Comparison of ENCODE assay signal across 13 mouse cellular contexts in the genomic region with DNA sequence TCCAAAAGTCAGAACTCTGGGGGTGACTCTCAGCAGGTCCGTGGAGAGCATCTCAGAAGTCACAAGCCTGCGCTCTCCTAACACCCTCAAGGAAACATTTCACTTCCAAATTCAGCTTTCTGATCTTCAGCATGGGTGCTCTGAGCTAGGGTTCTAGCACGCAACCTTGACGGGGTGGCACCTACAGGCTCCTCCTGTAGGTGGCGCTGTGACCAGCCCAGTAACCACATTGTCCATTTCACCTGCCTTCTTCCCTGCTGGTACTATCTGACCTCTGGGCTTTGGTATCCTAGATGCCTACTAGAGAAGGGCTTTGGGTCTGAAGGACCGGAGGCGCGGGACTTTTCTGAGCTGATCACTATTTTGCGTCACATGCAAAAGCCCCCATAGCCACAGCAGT.
A peak's percentile ranks its signal among the peaks of the same experiment; 100 is the strongest.
DNase-seq lines count a peak whose midpoint lies in the region; ATAC-seq and TF ChIP-seq lines count a peak whose summit lies in the region.
"Had no signal": no experiment of that assay in that cellular context is flagged by ENCODE, and none has a peak within 500 bp of the region (broad histone marks: within the 10 kb centered on the region; RNA-seq: fewer than 3 reads in every experiment).

No protein-coding gene starts in this region.

- no peaks in the 10 kb centered on the region for H3K36me3 ChIP-seq in kidney, adult 2 months (ENCODE audit: control insufficient read depth, insufficient read depth, low read length)
- H3K36me3 ChIP-seq in thymus, adult 2 months (ENCODE audit: control insufficient read depth, insufficient read depth, low read length) = no peaks in the 10 kb centered on the region

- H3K4me1 ChIP-seq in kidney, adult 2 months (ENCODE audit: control insufficient read depth, insufficient read depth, low read length) = 0 out of 2 replicates have a peak, but pooled peaks cover 4% of the 10 kb centered on the region
- peaks cover 46% of the 10 kb centered on the region for H3K4me1 ChIP-seq in thymus, adult 2 months (replicated peaks; ENCODE audit: control insufficient read depth, insufficient read depth, low read length)

- 89% methylated on average over 9 of the region's 9 CpGs for WGBS in kidney, adult 2 months
- 88% methylated on average over 9 of the region's 9 CpGs for WGBS in thymus, adult 2 months

- no peak for TF ChIP-seq POLR2A in kidney, adult 2 months (IDR thresholded peaks at IDR 0.05; ENCODE audit: low read depth, low read length)
- TF ChIP-seq POLR2A in thymus, adult 2 months (IDR thresholded peaks at IDR 0.05; ENCODE audit: control insufficient read depth, extremely low read depth, insufficient read depth, low read length, poor library complexity) = no peak
- TF ChIP-seq POLR2A in brain, embryonic 14.5 days (IDR thresholded peaks at IDR 0.05; ENCODE audit: borderline replicate concordance, extremely low read depth, insufficient read depth, insufficient read length, poor library complexity, severe bottlenecking) = no peak

- no peak overlapping the region for H3K27ac ChIP-seq in kidney, adult 2 months (ENCODE audit: insufficient read depth, low read depth, low read length)
- H3K27ac ChIP-seq in thymus, adult 2 months (ENCODE audit: control insufficient read depth, insufficient read depth, low read length) = no peak overlapping the region

- H3K4me3 ChIP-seq in kidney, adult 2 months (ENCODE audit: insufficient read depth, low read depth, low read length) = no peak overlapping the region
- no peak overlapping the region for H3K4me3 ChIP-seq in thymus, adult 2 months (ENCODE audit: control insufficient read depth, insufficient read depth, low read length)
- H3K4me3 ChIP-seq: erythroblast, embryonic 14.5 days had no signal

- no peaks in the 10 kb centered on the region for H3K27me3 ChIP-seq in kidney, adult 2 months (replicated peaks; ENCODE audit: control insufficient read depth, insufficient read depth, low read length)
- no peaks in the 10 kb centered on the region for H3K27me3 ChIP-seq in thymus, adult 2 months (ENCODE audit: control insufficient read depth, insufficient read depth, low read length)

- TF ChIP-seq CTCF in kidney, adult 2 months (conservative IDR thresholded peaks at IDR 0.05; ENCODE audit: insufficient read depth, insufficient read length, low read depth, low read length) = 0 out of 2 replicates have a peak, but pooled peaks have one; percentile 20
- peak; percentile 79; the same call in 1 of the 2 replicates for TF ChIP-seq CTCF in thymus, adult 2 months (IDR thresholded peaks at IDR 0.05; ENCODE audit: borderline replicate concordance, control insufficient read depth, extremely low read depth, insufficient read depth, low read length, poor library complexity)
- peak; percentile 50; the same call in 1 of the 2 replicates for TF ChIP-seq CTCF in brain, embryonic 14.5 days (IDR thresholded peaks at IDR 0.05; ENCODE audit: borderline replicate concordance, extremely low read depth, insufficient read depth, insufficient read length)

- DNase-seq in kidney, adult 2 months = no peak
- no peak for DNase-seq in kidney, postnatal 25 days
- DNase-seq in thymus, adult 2 months = no peak
- DNase-seq in thymus, adult 18-20 months = no peak
- no peak for DNase-seq in brain, embryonic 14.5 days (ENCODE audit: low read depth)
- no peak for DNase-seq in ovary, adult 18-20 months (ENCODE audit: low spot score)
- DNase-seq: cerebellum, adult 9-10 months; gastrocnemius, postnatal 25 days; kidney, adult 18-20 months; lung, postnatal 10 days; right cerebral cortex, postnatal 25 days had no signal

- ATAC-seq in granulocyte monocyte progenitor cell, adult 5-6 weeks (replicated peaks; ENCODE audit: poor library complexity, severe bottlenecking) = no peak

Comparison
In these comparisons a context has a peak if more than half of its experiments do, and no peak if none do; other contexts are left out.
1. CTCF ChIP-seq: peak in every context shown above with its lines; median percentile 79 in thymus, adult 2 months; 50 in brain, embryonic 14.5 days; 20 in kidney, adult 2 months.